Mouse (Mus musculus): Measurements from ENCODE around the gene Ccdc90b. TPM values are rescaled to one million over a fixed set of nuclear protein-coding genes. Genes with fewer than 3 reads are reported as not detected.

The Ccdc90b gene
- polyA plus RNA-seq, 1 experiment from 2014 or later, result 31.7 TPM

DNA sequence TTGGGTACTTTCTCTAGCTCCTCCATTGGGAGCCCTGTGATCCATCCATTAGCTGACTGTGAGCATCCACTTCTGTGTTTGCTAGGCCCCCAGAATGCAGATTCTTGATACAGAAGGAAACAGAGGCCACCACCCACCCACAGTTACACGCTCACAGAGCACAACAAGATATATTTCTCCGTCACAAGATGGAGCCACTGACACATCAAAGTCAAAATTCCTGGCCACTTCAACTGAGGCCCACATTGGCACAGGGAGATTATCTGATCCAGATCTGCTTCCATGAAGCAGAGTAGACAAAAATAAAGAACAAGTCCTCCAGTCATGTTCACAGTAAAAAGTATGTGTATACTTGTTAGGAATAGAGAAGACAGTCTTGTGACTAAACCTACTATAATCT lies 69.2 kb downstream of the Ccdc90b start:
- H3K9me3 ChIP-seq (ENCODE audit: control insufficient read depth, low read length), result no peaks in the 10 kb centered on the region
- no peak for ATAC-seq (replicated peaks; ENCODE audit: low FRiP score)
- H3K4me3 ChIP-seq (ENCODE audit: low read depth, low read length), result no peak overlapping the region
- H3K4me2 ChIP-seq, result no peak overlapping the region
- 53% methylated on average over 2 of the region's 2 CpGs for WGBS
- H3K4me1 ChIP-seq (replicated peaks; ENCODE audit: control insufficient read depth, insufficient read depth, low read length), result no peaks in the 10 kb centered on the region
- H3K36me3 ChIP-seq (ENCODE audit: control insufficient read depth, insufficient read depth, low read length), result no peaks in the 10 kb centered on the region
- no peaks in the 10 kb centered on the region for H3K27me3 ChIP-seq (replicated peaks; ENCODE audit: control insufficient read depth, insufficient read depth, low read length)
- H3K9ac ChIP-seq (ENCODE audit: low read depth, low read length), result no peak overlapping the region
- DNase-seq (ENCODE audit: low spot score), result no peak
- H3K27ac ChIP-seq (ENCODE audit: low read depth, low read length), result no peak overlapping the region

Other genes starting within 250 kb of the Ccdc90b start
- gene Ankrd42, start 76.0 kb downstream of the Ccdc90b start, polyA plus RNA-seq (2014; fragmentation: Nextera tagmentation; extraction: Ambion mirVana), result 1.3 and 1.7 TPM in 2 replicates
- gene Pcf11, start 108.8 kb downstream of the Ccdc90b start, polyA plus RNA-seq (2014; fragmentation: Nextera tagmentation; extraction: Ambion mirVana), result 17.6 and 19.2 TPM in 2 replicates
- gene Rab30, start 180.5 kb downstream of the Ccdc90b start, polyA plus RNA-seq (2014; fragmentation: Nextera tagmentation; extraction: Ambion mirVana), result 4.6 and 6.4 TPM in 2 replicates